Comparison of ENCODE assay signal across 8 mouse cellular contexts in the genomic region with DNA sequence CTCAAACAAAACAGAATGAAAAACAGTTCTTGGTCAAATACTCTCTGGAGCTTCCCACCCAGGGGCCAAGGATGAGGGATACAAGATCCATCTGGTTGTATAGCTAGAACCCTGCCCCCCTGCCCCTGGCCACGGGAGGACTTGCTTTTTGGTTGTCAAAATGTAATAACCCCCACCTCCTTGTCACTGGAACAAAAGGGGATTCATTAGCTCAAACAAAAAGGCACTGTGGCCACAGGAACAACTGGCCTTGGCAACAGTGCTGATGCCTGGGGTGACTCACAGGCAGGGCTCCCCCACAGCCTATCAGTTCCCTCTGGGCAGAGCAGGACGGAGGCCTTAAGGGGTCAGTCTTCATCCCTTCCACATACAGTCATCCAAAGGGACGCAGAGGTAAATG. TPM values are rescaled to one million over a fixed set of nuclear protein-coding genes. Genes with fewer than 3 reads are reported as not detected.
DNase-seq lines count a peak whose midpoint lies in the region; ATAC-seq and TF ChIP-seq lines count a peak whose summit lies in the region.

No protein-coding gene starts in this region.

- H3K36me3 ChIP-seq in intestine, embryonic 16.5 days (ENCODE audit: control insufficient read depth, insufficient read depth, low read length) = no peaks in the 10 kb centered on the region
- no peaks in the 10 kb centered on the region for H3K36me3 ChIP-seq in liver, postnatal 0 days (replicated peaks; ENCODE audit: insufficient read depth, low read length)
- H3K36me3 ChIP-seq in midbrain, embryonic 11.5 days (ENCODE audit: control insufficient read depth, insufficient read depth, low read length) = no peaks in the 10 kb centered on the region

- no peak for TF ChIP-seq CTCF in liver, postnatal 0 days (IDR thresholded peaks at IDR 0.05; ENCODE audit: low read depth)

- TF ChIP-seq EP300 in liver, postnatal 0 days (IDR thresholded peaks at IDR 0.05; ENCODE audit: low read depth) = no peak

- no peak for ATAC-seq in intestine, embryonic 16.5 days
- no peak for ATAC-seq in liver, postnatal 0 days
- ATAC-seq in midbrain, embryonic 11.5 days (ENCODE audit: low FRiP score) = no peak

- peaks cover 5% of the 10 kb centered on the region; the same call in 1 of the 2 replicates for H3K9me3 ChIP-seq in intestine, embryonic 16.5 days (ENCODE audit: control insufficient read depth, low read length)
- no peaks in the 10 kb centered on the region for H3K9me3 ChIP-seq in liver, postnatal 0 days (ENCODE audit: low read length)
- H3K9me3 ChIP-seq in midbrain, embryonic 11.5 days (ENCODE audit: control insufficient read depth, low read length) = no peaks in the 10 kb centered on the region

- peak overlapping the region; percentile 16; the same call in 1 of the 2 replicates for H3K27ac ChIP-seq in intestine, embryonic 16.5 days (ENCODE audit: low read length)
- H3K27ac ChIP-seq in liver, postnatal 0 days (ENCODE audit: low read depth) = no peak overlapping the region
- no peak overlapping the region for H3K27ac ChIP-seq in midbrain, embryonic 11.5 days (ENCODE audit: low read depth, low read length)

- H3K4me2 ChIP-seq in intestine, embryonic 16.5 days (ENCODE audit: low read depth, low read length) = no peak overlapping the region
- H3K4me2 ChIP-seq in liver, postnatal 0 days (ENCODE audit: low read depth, low read length) = no peak overlapping the region
- H3K4me2 ChIP-seq in midbrain, embryonic 11.5 days = no peak overlapping the region

- no peak overlapping the region for H3K4me3 ChIP-seq in intestine, embryonic 16.5 days (ENCODE audit: low read length)
- H3K4me3 ChIP-seq in liver, postnatal 0 days (ENCODE audit: low read depth, low read length) = no peak overlapping the region
- no peak overlapping the region for H3K4me3 ChIP-seq in midbrain, embryonic 11.5 days (ENCODE audit: low read depth, low read length)

- no peak overlapping the region for H3K9ac ChIP-seq in intestine, embryonic 16.5 days (ENCODE audit: low read depth, low read length)
- no peak overlapping the region for H3K9ac ChIP-seq in liver, postnatal 0 days (replicated peaks)
- H3K9ac ChIP-seq in midbrain, embryonic 11.5 days (ENCODE audit: low read length) = no peak overlapping the region

- no peaks in the 10 kb centered on the region for H3K27me3 ChIP-seq in intestine, embryonic 16.5 days (replicated peaks; ENCODE audit: control insufficient read depth, insufficient read depth, low read length)
- H3K27me3 ChIP-seq in liver, postnatal 0 days (ENCODE audit: insufficient read depth, low read length) = no peaks in the 10 kb centered on the region
- H3K27me3 ChIP-seq in midbrain, embryonic 11.5 days (ENCODE audit: control insufficient read depth, insufficient read depth, low read length) = no peaks in the 10 kb centered on the region

- peaks cover 10% of the 10 kb centered on the region for H3K4me1 ChIP-seq in intestine, embryonic 16.5 days (ENCODE audit: control insufficient read depth, insufficient read depth, low read length)
- no peaks in the 10 kb centered on the region for H3K4me1 ChIP-seq in liver, postnatal 0 days (ENCODE audit: insufficient read depth)
- no peaks in the 10 kb centered on the region for H3K4me1 ChIP-seq in midbrain, embryonic 11.5 days (ENCODE audit: control insufficient read depth, insufficient read depth, low read length)

- peak; percentile 70 for DNase-seq in layer of hippocampus, adult 11-12 months (ENCODE audit: low spot score)
- DNase-seq in layer of hippocampus, postnatal 25 days (ENCODE audit: extremely low spot score in 1 of 2, low spot score in 1 of 2) = no peak
- peak; percentile 72 for DNase-seq in adrenal gland, postnatal 14 days
- peak; percentile 38 for DNase-seq in embryo, embryonic 10.5 days (ENCODE audit: low spot score)
- DNase-seq in liver, postnatal 0 days = no peak
- DNase-seq in midbrain, embryonic 11.5 days (ENCODE audit: low spot score, missing footprints) = no peak
- no peak for DNase-seq in lung, postnatal 14 days

- WGBS in intestine, embryonic 16.5 days = 43% methylated on average over 3 of the region's 3 CpGs
- 48% methylated on average over 3 of the region's 3 CpGs for WGBS in liver, postnatal 0 days (ENCODE audit: insufficient replicate concordance)
- WGBS in midbrain, embryonic 11.5 days = 40% methylated on average over 3 of the region's 3 CpGs

RNA-seq across cellular contexts. Expression of gene 4931406P16Rik, which starts 6.6 kb away (rescaled TPM):
- total RNA-seq in layer of hippocampus, postnatal 25 days (2021) = 10 to 100 TPM; 34.4 to 37.0 TPM
- total RNA-seq in adrenal gland, postnatal 14 days (2021) = 103 and 156 TPM in 2 replicates
- polyA plus RNA-seq in intestine, embryonic 16.5 days (2015; fragmentation: Nextera tagmentation; extraction: Ambion mirVana) = 22.7 and 23.5 TPM in 2 replicates
- polyA plus RNA-seq in liver, postnatal 0 days (2015; fragmentation: Nextera tagmentation; extraction: Ambion mirVana) = 9.3 and 10.3 TPM in 2 replicates
- polyA plus RNA-seq in midbrain, embryonic 11.5 days (2014; fragmentation: Nextera tagmentation; extraction: Ambion mirVana) = 27.4 and 29.8 TPM in 2 replicates

Comparison
In these comparisons a context has a peak if more than half of its experiments do, and no peak if none do; other contexts are left out.
1. DNase-seq: peak in layer of hippocampus, adult 11-12 months (single experiment), adrenal gland, postnatal 14 days (single experiment) and embryo, embryonic 10.5 days (single experiment); none in layer of hippocampus, postnatal 25 days (0 of 2), liver, postnatal 0 days (single experiment), midbrain, embryonic 11.5 days (single experiment) and lung, postnatal 14 days (single experiment).